Mouse (Mus musculus): ENCODE data around the gene Hid1. TPM values are rescaled to one million over a fixed set of nuclear protein-coding genes. Genes with fewer than 3 reads are reported as not detected.

The Hid1 gene
- total RNA-seq, 2 experiments from 2014 or later: 1.0 to 1.2 TPM

GRCm38 (mm10) chr11:115319704-115320383 is 47.7 kb downstream of the Hid1 start:
- intact Hi-C loops (cut with DNase I): no loop called here
- no peak for TF ChIP-seq CTCF (IDR thresholded peaks at IDR 0.05)
- peak overlapping the region; percentile 24 for H3K27ac ChIP-seq
- H3K4me3 ChIP-seq: peak overlapping the region; percentile 11; the same call in 1 of the 2 replicates
- DNase-seq: peak; percentile 83

GRCm38 (mm10) chr11:115318245-115319027 is 49.1 kb downstream of the Hid1 start:
- H3K27ac ChIP-seq: no peak overlapping the region
- DNase-seq: peak; percentile 35
- no peak overlapping the region for H3K4me3 ChIP-seq
- TF ChIP-seq CTCF (IDR thresholded peaks at IDR 0.05): no peak
- intact Hi-C loops (cut with DNase I): no loop called here

- intact Hi-C loops (cut with DNase I): no loop called here
- Histone ChIP-seq H3K4me3 (no peak overlapping the region), H3K27ac (no peak overlapping the region)
- peak; percentile 51 for DNase-seq
- no peak for TF ChIP-seq CTCF (IDR thresholded peaks at IDR 0.05)
Observed at GRCm38 (mm10) chr11:115317204-115317603, 50.4 kb downstream of the Hid1 start.

DNA sequence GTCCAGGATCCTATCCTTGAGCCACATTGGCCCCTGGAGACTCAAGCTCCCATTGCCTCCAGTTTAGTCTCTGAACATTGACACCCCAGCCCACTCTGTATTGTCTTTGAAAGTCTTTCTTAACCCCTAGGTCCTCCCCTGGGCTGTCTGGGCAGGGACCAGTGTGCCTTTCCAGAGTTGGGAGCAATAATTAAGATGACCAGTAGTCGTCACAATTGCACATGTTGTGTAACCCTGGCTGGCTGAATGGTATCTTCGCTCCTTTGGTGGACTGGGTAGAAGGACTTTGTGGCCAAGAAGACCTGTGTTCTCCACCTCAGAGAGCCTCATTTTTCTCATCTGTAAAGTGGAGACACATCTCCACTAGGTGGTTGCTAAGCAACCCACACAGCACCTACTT is 53.3 kb downstream of the Hid1 start:
- peak; percentile 37; the same call in 1 of the 2 replicates for TF ChIP-seq CTCF (IDR thresholded peaks at IDR 0.05)
- intact Hi-C loops (cut with DNase I): no loop called here
- no peak overlapping the region for H3K4me3 ChIP-seq
- no peak overlapping the region for H3K27ac ChIP-seq
- DNase-seq: no peak

DNA sequence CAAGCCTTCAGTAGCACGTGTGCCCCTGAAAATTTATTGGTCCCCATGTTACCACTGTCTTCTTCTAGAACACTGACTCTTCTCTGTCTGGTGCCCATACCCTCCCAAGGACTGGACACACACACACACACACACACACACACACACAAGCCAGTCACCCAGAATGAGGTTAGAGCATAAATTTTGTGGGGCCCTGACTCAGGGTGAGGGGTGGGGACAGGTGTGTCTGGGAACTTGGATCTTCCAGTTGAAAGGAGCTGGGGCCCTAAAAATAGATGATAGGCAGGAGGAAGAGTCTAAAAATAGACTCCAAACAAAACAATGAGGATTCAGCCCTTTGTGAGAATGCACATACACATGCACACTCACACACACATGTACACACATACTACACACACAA is 58.8 kb downstream of the Hid1 start:
- Histone ChIP-seq H3K27ac (no peak overlapping the region), H3K4me3 (no peak overlapping the region)
- no peak for TF ChIP-seq CTCF (IDR thresholded peaks at IDR 0.05)
- intact Hi-C loops (cut with DNase I): no loop called here
- DNase-seq: no peak

DNA sequence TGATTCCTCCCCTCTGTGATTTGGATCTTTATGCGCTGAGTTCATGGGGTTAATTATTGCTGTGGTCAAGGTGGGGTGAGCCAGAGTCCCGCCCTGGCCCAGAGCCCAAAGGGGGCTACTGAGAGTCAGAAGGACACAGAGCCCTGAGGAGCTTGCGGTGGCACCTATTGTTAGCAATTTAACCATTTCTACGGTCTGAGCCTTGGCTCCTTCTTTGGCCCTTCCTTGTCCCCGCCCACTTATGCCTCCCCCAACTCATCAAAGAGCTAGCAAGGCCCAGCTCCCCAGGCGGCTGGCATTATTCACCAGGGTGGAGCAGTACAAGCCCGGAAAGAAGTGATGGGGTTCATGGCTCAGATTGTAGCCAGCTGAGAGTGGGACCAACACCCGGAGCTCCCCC is 60.7 kb downstream of the Hid1 start, which contains the start of gene Otop2:
Gene Otop2 (plus strand): TSS at position 301 of the 400 bp plus-strand sequence.
- Histone ChIP-seq H3K27ac (no peak within 1 kb of the TSS), H3K4me3 (no peak within 1 kb of the TSS)
- intact Hi-C loops (cut with DNase I): no loop called here
- no peak for TF ChIP-seq CTCF (IDR thresholded peaks at IDR 0.05)
- peak; percentile 13 for DNase-seq

DNA sequence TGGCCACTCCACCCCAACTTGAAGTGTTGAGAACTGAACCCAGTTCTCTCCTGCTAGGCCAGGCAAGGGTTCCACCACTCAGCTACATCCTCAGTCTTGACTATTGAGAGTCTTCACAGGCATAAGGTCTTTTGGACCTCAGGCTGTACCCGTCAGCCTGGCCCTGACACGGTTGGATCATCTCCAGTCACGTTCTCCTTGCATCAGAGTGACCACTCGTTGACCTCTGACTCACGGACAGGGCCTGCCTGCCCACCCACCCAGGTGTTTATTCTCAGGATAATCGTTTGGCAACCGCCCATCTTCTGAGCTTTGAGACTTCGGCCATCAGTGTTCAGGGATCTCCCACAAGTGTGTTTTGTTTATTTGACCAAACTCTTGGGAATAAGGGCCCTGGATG is 64.4 kb downstream of the Hid1 start:
- no peak for TF ChIP-seq CTCF (IDR thresholded peaks at IDR 0.05)
- no peak for DNase-seq
- Histone ChIP-seq H3K27ac (no peak overlapping the region), H3K4me3 (no peak overlapping the region)
- intact Hi-C loops (cut with DNase I): no loop called here

- TF ChIP-seq CTCF (IDR thresholded peaks at IDR 0.05): no peak
- no peak overlapping the region for H3K4me3 ChIP-seq
- intact Hi-C loops (cut with DNase I): no loop called here
- H3K27ac ChIP-seq: no peak overlapping the region
- no peak for DNase-seq
Observed at GRCm38 (mm10) chr11:115301351-115301750, 66.2 kb downstream of the Hid1 start.

- intact Hi-C loops (cut with DNase I): no loop called here
- no peak for TF ChIP-seq CTCF (IDR thresholded peaks at IDR 0.05)
- DNase-seq: no peak
- Histone ChIP-seq H3K4me3 (no peak overlapping the region), H3K27ac (no peak overlapping the region)
Observed at GRCm38 (mm10) chr11:115300745-115301144, 66.8 kb downstream of the Hid1 start.

DNA sequence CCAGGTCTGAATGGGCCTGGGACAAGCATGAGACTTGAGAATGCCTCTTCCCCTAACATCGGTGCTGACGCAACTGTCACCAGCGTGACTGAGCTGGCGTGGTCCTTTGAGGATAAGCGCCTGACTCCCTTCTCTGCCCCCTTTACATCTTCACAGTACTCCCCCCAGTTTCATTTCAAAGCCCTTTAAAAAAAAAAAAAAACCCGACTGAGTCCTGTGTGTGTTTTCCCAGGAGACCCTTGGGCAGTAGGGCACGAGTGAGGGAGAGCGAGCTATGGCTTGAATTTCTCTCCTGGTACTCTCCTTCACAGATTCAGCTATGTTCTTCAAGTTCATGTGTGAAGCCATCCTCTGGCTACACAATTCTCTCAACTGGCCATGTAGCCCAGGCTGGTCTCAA is 69.4 kb downstream of the Hid1 start:
- intact Hi-C loops (cut with DNase I): no loop called here
- Histone ChIP-seq H3K27ac (no peak overlapping the region), H3K4me3 (no peak overlapping the region)
- no peak for DNase-seq
- TF ChIP-seq CTCF (IDR thresholded peaks at IDR 0.05): no peak

Other genes starting within 250 kb of the Hid1 start
- gene Cd300lf, start 233.8 kb downstream of the Hid1 start, total RNA-seq (2021): under 1 TPM in 1 of 2 experiments, not detected in 1; 0.31 TPM
- 1 to 10 TPM; 1.8 to 2.6 TPM for gene Slc9a3r1, start 204.4 kb downstream of the Hid1 start, total RNA-seq (2021)
- 1 to 10 TPM; 7.3 to 7.4 TPM for gene Tmem104, start 180.3 kb downstream of the Hid1 start, total RNA-seq (2021)
- gene Nat9, start 179.9 kb downstream of the Hid1 start, total RNA-seq (2021): 10 to 100 TPM; 12.7 to 16.3 TPM
- under 1 TPM in 1 of 2 experiments, not detected in 1; 0.06 TPM for gene Grin2c, start 100.5 kb downstream of the Hid1 start, total RNA-seq (2021)
- gene Fdxr, start 90.7 kb downstream of the Hid1 start, total RNA-seq (2021): 1 to 10 TPM; 2.9 to 4.4 TPM
- 1 to 10 TPM; 2.4 to 5.4 TPM for gene Fads6, start 70.1 kb downstream of the Hid1 start, total RNA-seq (2021)
- not detected for gene Otop2, start 60.6 kb downstream of the Hid1 start, total RNA-seq (2021)
- under 1 TPM; 0.61 to 0.81 TPM for gene Ush1g, start 45.7 kb downstream of the Hid1 start, total RNA-seq (2021)
- gene Otop3, start 33.0 kb downstream of the Hid1 start, total RNA-seq (2021): not detected
- gene Cdr2l, start 14.2 kb upstream of the Hid1 start, total RNA-seq (2021): 1 to 10 TPM; 1.5 to 2.0 TPM
- 10 to 100 TPM; 79.2 to 99.2 TPM for gene Mrpl58, start 36.0 kb upstream of the Hid1 start, total RNA-seq (2021)
- 100 to 1,000 TPM; 680 to 956 TPM for gene Atp5h, start 52.2 kb upstream of the Hid1 start, total RNA-seq (2021)
- gene Kctd2, start 52.4 kb upstream of the Hid1 start, total RNA-seq (2021): 10 to 100 TPM; 14.8 to 22.3 TPM
- not detected for gene Trim80, start 72.8 kb upstream of the Hid1 start, total RNA-seq (2021)
- not detected for gene Slc16a5, start 94.7 kb upstream of the Hid1 start, total RNA-seq (2021)
- under 1 TPM; 0.95 to 0.99 TPM for gene Armc7, start 107.9 kb upstream of the Hid1 start, total RNA-seq (2021)
- 1 to 10 TPM; 5.8 to 7.7 TPM for gene Nt5c, start 124.1 kb upstream of the Hid1 start, total RNA-seq (2021)
- 10 to 100 TPM; 38.4 to 40.9 TPM for gene Jpt1, start 146.6 kb upstream of the Hid1 start, total RNA-seq (2021)
- gene Sumo2, start 168.5 kb upstream of the Hid1 start, total RNA-seq (2021): 100 to 1,000 TPM; 138 to 164 TPM
- gene Nup85, start 196.7 kb upstream of the Hid1 start, total RNA-seq (2021): 10 to 100 TPM; 17.2 to 18.6 TPM
- 10 to 100 TPM; 66.8 to 88.5 TPM for gene Mrps7, start 236.2 kb upstream of the Hid1 start, total RNA-seq (2021)
- 10 to 100 TPM; 18.8 to 20.7 TPM for gene Gga3, start 236.3 kb upstream of the Hid1 start, total RNA-seq (2021)
- 10 to 100 TPM; 46.0 to 55.0 TPM for gene Mif4gd, start 245.2 kb upstream of the Hid1 start, total RNA-seq (2021)